Mouse (Mus musculus) E14TG2a.4 (cell line): ENCODE measurements around the gene Bcl7c.

Experiments used
- CTCF ChIP-seq: conservative IDR thresholded peaks from 2 replicates; pipeline ENCODE4 v1.5.1; 2014; ENCODE audit warnings: low read length
- NANOG ChIP-seq: IDR thresholded peaks from 2 replicates; pipeline ENCODE4 v1.6.1; 2014; ENCODE audit warnings: borderline replicate concordance, low read length, mixed read lengths

GRCm38 (mm10) chr7:127753158-127753557, 44.4 kb upstream of the Bcl7c start:
- no peak for TF ChIP-seq CTCF
- no peak for TF ChIP-seq NANOG
